Mouse (Mus musculus) right cerebral cortex, postnatal 10 days (tissue): ENCODE data around the gene Gm498.

Experiments
- DNase-seq, 2 experiments: peaks; one replicate each; pipeline ENCODE4 v3.0.0; 2021; ENCODE audit warnings: low spot score in 2 of 2

Gm498 gene

DNA sequence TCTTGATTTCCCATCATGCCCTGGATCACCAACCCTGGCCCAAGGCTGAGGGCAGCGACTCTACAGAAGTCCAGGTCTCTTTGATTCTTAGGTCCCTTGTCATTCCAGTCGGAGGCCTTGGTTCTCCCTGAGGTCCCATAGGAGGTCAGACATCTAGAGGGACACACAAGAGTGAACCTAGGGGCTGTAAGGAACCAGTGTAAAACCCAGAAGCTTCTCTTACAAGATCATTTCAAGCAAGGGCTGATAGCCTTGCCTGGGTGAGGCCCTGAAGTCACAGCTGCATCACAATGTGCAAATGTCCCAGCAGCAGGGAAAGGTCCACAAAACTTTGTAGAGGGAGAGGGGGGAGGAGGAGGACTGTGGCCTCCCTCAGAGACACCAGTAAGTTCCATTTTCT lies at the start of gene Gm498:
Gm498 (plus strand) TSS at position 301 of the 400 bp plus-strand sequence.
- DNase-seq: no peak

DNA sequence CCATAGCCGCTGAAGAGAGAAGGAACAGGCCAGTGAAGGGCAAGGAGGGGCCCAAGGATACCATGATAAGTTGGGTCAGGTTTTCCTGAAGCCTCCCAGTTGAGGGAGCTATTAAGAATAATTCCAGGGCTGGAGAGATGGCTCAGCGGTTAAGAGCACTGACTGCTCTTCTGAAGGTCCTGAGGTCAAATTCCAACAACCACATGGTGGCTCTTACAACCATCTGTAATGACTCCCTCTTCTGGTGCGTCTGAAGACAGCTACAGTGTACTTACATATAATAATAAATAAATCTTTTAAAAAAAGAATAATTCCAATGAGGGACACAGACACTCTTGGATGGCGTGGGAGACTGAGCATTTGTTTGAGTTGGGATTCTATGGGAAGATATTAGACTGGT lies 47.4 kb upstream of the Gm498 start:
- no peak for DNase-seq

DNA sequence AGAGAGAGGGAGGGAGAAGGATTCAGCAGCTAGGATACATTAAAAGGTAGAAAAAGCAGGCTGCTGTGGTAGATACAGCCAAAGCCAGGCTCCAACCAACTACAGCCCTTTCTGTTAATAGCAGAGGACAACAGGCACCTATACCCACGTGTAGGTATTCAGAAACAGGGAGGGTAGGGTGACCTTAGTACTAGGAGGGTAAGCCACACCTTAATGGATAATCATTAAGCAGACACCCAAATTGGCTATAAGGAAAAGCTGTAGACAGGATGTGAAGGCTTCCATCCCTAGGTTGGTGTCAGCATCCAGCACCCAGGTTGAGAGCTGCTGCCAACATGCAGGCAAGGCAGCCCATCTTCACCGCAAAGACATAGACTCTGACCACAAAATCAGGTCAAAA lies 45.4 kb upstream of the Gm498 start:
- DNase-seq: no peak

DNA sequence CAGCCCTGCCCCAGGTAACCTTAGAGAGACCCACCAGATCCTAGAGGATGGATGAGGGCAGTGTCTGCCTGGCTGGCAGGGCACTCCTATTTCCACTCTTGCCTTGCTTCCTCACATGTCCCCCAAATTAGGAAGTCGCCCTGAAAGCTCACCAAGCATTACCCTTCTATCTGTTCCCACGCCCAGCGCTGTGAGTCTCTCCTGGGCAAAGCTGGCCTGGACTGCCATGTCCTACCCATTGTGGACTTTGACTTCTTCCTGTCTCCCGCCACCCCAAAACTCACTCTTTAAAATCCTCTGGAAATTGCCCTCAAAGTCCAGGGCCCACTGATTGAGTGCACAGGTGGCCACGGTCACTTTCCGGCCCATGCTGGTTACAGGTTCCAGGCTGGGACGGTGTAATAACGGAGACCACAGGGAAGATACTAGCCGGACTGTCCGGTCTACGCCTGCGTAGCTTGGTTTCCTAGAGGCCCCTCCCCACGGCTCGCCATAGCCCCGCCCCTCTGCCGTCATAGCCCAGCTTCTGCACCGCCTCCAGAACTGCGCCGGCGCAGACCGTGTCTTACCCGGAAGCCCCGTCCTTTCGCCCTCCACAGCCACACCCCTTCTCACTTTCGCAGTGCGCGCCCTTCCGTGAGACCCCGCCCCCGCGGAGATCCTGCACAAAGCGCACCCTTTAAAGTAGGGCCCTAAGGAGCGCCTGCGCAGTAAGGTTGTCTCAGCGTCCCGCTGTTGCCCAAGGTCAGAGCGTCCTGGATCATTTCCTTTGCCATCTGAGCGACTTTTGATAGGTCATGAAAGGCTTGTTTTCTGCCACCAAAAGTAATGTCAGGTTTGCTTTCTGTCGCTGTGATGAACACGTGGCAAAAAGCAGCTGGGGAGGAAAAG lies 44.0 kb upstream of the Gm498 start, which contains the start of the genes Nadsyn1 and Dhcr7:
Nadsyn1 (minus strand) TSS at position 475 of the 891 bp plus-strand sequence.
Dhcr7 (plus strand) TSS at position 771 of the 891 bp plus-strand sequence.
- DNase-seq: peak; percentile 99 to 100

DNA sequence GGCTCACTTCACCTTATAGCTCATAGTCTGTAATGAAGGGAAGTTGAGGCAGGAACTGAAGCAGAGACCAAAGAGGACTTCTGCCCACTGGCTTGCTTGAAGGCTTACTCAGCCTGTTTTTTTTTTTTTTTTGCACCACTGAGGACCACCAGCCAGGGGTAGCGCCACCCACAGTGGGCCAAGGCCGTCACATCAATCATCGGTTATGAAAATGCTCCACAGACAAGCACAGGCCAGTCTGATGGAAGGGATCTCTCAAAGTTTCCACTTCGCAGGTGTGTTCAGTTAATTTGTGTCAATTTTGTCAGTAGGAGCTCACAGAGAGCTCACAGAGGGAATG lies 43.4 kb upstream of the Gm498 start:
- no peak for DNase-seq

DNA sequence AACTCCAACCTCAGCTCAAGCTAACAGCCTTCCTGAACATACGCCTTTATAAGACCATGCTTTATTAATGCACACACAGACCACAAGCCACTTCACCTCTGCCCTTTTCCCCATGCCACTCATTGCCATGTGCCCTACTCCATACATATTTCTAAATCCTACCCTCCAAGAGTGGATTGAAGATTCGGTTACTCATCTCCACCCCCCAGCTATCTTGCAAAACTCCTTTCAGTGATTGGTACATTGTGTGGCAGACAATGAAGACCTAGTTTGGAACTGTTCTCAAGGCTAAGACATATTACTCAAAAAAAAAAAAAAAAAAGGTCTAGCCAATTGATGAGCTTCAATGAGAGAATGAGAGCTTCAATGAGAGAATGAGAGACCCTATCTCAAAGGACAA lies 39.7 kb upstream of the Gm498 start:
- DNase-seq: no peak

DNA sequence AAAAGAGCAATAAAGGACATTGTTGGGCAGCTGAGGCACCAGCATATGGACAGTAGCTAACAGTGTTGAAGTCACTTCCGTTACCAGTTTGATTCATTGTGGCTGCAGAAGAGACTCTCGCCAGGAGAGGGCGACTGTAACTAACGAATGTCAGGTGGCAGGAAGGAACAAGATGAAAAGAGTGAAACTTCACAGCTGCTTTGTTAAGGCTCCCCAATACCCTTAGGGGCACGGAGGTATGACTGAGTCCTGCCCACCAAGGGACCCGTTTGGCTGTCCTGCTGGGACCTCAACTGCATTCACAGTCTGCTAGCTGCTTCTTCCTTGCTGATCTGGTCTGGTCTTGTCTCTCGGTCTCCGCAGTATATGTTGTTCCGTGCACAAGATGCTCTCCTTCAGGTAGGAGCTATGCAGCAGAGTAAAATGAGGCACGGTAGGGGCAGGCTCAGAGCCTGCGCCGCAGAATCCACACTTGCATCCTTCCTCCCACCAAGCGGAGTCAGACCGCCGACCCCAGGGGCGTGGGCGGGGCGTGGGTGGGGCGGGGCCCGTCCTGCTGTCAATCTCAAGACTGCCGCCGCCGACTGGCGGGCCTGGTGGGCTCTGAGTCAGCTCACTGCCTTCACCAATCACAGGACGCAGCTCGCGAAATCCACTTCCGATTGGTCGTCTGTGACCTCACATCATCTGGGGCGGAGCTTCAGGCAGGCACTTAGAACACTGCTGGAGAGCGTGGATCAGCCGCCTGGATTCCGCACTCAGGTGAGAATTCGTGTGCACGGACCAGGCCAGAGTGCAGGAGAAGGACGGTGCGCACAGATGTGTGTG lies 36.9 kb upstream of the Gm498 start:
- peak; percentile 98 to 99 for DNase-seq

DNA sequence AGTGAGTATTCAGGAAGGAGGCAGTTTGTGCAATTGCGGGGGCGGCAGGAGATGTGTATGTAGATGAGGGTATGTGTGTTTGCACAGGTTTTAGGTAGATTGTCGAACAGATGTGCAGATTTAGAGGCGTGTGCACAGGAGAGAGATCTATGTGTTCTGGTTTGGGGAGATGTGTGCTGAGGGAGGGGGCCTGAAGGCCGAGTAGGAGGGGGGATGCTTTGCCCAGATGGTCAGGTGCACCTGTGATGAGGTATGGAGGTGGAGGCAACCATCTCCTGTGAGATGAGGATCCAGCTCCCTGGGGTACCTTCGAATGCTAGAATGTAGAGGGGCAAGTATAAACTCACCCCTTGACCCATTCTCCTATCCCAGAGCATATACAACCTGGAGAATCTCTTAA lies 36.2 kb upstream of the Gm498 start:
- DNase-seq: no peak

DNA sequence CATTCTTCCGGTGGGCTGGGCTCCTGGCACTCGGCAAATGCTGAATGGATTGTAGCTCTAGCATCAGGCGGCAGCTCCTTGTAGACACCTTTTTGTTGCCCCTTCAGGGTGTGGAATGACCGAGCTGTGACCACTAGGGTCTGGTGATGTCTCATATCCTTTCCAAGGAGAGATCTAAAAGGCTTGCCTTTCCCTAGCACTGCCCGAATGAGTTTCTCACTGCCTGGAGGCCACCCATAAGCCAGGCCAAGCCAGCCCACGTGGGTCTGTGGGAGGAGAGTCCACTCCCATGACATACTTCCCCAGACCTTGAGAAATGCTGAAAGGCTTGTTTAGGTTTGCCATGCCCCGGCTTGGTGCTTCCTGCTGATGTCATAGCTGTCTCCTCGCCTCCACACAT lies 34.4 kb upstream of the Gm498 start:
- no peak for DNase-seq

DNA sequence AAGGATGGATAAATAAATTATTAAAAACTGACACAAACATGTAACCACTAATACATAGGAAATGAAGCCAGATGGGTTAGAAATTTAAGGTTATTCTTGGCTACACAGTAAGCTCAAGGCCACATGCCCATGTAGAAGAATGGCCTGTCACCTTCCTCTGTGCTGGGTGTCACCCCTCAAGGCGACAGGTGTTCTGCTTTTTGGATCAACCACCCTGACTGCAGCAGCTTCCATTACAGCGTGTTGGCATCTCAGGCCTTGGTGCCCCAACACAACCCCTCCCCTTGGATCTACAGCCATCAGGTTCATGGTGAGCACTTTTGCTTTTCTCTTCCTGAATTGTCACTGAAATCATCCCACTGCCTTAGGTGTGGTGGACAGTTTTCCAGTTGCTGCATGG lies 34.0 kb upstream of the Gm498 start:
- DNase-seq: no peak

DNA sequence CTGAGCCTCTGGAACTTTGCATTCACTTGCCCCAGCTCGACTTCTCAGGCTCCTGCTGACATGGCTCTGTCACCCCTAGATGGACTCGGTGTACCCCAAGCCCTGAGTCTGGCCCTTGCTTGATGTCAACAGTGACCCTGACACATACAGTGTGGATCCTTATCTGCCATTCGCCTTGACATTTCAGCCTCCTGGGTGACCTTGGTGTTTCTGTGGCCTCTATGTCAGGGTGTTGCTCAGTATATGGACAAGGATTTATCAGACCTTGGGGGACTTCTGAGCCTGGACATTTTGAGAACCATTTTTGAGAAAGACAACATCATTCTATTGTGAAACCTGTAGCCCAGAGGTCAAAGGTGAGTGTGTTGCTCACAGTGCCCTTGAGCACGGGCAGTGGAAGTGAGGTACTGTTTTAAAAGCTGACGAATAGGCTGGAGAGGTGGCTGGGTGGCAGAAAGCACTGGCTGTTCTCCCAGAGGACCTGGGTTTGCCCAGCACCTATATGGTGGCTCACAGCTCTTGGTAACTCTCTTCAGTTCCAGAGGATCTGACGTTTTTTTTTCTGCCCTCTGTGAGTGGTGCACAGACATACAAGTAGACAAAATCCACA lies 33.0 kb upstream of the Gm498 start:
- DNase-seq: no peak

DNA sequence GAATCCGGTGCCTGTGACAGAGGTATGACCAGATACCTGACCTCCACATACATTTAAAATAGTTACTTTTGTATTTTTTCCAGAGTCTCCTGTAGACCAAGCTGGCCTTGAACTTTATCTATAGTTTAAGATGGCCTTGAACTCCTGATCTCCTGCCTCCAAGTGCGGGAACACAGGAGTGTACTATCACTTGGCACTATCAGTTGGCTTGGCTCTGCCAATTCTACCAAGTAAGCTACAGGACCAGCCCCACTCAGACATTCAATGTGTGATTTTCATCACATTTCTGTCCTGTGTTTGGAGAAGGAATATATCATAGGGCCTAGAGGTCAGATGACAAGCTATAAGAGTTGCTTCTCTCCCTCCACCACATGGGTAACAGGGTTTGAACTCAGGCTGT lies 32.3 kb upstream of the Gm498 start:
- DNase-seq: no peak

DNA sequence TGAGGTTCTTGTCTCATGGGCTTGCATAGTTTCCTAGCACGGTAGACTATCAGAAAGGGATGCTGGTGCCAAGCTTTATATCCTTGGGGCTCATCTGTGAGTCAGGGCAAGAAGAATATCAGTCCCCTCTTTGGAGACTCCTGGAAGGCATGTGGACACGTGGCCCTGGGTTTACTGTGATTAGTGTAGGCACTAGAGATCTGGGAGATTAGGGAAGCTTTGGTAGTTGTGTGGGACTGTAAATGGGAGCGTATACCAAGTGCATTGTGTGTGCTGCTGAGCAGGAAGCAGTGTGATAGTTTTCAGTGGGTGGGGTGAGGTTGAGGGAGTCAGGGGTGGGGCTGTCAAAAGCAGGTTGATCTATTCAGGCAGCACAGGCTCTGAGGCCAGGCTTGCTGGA lies 31.7 kb upstream of the Gm498 start:
- DNase-seq: no peak

DNA sequence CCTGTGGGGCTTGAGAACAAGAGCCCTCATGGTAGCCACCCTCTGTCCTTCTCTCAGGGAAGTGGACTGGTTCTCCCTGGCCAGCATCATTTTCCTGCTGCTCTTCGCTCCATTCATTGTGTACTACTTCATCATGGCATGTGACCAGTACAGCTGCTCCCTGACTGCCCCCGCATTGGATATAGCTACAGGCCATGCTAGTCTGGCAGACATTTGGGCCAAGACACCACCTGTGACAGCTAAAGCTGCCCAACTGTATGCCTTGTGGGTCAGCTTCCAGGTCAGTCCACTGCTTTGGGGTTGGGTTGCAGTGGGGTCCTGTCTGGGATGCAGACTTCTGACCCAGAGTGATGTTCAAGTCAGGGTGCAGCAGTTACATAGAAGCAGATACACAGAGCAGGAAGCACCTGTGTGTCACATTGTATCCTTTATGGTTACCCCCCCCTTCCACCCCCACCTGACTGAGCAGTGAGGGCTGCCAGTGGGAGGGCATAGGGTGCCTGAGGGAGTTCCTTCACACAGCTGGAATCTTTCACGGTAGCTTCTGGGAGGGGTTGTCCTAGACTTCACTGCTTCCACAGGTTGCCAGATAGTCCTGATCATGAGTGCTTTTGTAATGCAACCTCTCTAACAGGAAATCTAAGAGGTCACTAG lies 28.8 kb upstream of the Gm498 start:
- no peak for DNase-seq

DNA sequence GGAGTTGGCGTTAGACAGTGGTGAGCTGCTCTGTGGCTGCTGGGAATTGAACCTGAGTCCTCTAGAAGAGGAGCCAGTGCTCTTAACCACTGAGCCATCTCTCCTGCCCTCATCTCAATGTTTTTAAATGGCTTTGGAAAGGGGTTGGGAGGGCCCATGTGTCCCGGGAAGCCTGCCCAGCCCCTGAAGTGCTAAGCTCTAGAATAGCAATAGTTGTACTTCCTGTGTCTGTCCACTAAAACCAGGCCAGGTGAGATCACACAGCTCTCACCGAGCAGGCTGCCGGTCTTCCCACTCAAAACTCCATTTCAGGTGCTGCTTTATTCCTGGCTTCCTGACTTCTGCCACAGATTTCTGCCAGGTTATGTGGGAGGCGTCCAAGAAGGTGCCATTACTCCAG lies 26.5 kb upstream of the Gm498 start:
- no peak for DNase-seq

DNA sequence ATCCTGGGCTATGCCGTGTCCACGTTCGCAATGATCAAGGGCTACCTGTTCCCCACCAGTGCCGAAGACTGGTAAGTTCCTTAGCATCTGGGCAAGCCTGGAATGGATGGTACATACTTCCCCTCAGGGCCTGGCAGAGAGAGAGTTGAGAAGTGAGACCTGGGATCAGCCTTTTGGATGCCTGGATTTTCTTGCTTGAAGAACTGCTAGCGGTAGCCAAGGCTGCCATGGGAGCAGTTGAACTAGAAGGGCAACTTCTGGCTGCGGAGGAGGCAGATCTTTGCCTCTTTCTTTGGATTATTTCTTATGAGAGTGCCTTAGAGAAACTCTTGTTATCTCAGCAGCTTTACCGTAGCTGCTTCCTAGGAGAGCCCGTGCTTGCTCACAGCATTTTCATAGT lies 25.3 kb upstream of the Gm498 start:
- DNase-seq: no peak

DNA sequence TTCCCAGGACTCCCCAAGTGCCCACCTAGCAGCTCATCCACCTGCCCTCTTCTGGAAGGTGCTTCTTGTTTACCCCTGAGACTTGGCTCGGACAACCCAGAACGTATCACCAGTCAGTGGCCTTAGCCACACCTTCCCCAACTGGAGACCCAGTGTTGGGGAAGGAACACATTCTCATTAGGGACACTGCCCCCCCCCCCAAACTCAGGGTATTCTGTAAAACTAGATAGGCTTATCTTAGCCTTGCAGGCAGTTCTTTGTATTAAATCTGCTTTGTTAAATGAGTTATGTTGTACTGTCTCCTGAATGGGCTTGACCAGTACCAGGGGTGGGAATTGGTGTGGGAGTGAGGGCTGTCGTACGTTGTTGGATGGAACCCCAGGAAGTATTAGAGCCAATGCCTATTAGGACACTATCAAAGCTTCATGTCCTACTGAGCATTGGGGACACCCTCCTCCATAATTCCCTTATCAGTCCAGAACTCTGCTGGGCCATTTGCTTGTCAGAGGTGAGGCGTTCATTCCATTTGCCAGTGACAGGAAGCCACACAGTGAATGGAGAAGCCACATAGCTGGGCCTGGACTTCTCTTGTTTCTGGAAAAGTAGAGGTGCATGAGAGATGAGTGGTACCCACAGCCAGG lies 18.4 kb upstream of the Gm498 start:
- no peak for DNase-seq

DNA sequence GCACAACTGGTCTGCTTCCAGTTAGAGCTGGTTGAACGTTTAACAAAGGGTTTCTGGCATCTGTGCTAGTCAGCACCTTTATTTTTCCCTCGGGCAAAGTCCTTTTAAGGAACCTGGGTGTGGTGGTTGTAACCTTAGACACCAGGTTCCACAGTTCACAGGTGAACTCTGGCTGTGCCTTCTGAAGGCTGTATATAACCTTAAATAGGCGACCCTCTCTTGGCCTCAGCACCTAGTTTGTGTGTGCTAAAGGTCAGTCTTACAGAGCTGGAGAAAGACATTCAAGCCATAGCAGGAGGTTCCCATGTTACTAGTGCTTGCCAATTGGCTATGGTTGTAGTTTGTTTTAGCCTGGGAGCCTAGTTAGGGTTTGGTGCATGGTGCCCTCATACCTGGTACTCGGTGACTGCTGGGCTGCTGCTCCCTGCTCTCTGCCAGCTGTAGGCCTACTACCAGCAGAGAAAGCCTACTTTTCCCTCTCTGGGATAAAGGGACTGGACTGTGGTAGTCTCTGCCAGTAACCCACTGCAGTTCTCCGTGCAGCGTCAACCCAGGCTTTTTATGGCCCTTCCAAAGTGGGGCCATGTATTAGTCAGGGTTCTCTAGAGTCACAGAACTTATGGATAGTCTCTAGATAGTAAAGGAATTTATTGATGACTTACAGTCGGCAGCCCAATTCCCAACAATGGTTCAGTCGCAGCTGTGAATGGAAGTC lies 17.7 kb upstream of the Gm498 start:
- DNase-seq: no peak

DNA sequence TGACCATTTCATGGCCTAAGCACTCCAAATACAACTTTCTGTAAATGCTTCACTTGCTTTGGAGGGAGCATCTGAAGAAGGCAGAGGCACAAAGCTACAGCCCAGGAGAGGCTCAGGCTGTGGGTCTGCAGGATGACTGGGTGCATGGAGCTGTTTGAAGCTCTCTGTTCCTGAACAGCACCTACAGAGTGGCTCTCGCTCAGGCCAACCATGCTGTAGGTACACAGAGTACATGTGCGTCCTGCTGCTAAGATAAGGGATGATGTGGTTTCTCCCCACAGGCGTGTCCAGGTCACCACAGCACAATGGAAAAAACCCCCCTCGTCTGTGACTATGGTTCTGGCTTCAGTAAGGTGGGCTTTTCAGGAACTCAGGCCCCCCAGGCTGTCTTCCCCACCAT lies 2.2 kb downstream of the Gm498 start:
- no peak for DNase-seq

DNA sequence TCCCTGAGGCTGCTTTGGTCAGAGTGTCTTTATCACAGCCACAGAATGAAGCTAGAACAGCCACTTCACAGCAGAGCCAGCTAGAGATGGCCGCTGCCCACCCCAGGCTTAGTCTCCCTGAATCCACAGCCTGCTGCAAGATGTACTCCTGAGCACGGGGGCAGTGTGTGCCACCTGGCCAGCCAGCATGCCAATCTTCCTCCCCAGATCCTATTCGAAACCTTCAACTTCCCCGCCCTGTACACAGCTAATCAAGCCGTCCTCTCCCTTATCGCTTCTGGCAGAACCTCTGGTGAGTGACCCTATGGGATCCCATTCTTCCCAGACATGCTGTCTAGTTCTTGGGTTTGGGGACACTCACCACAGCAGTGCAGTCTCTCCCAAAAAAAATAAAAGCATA lies 17.1 kb downstream of the Gm498 start:
- no peak for DNase-seq

DNA sequence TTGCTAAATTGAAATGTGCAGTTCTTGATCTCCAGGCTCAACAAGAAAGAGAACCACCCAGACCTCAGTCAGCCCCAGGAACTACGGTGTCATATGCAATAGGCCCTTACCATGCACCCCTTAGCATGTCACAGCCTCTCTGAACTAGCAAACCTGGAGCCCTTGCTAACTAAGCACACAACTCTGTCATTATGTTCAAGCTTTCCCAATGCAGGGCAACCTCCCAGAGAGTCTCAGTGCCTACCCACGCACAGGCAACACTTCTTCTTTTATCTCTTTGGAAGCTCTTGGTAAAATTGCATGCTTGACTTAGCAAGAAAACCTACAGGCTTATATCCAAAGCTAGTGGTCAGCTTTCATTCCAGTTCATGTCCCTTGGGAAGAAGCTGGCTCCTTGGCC lies 24.5 kb downstream of the Gm498 start:
- DNase-seq: peak in 1 of 2 experiments; percentile 34
